Mouse (Mus musculus): ENCODE results near the gene Triml2.
A peak's percentile ranks its signal among the peaks of the same experiment; 100 is the strongest.

The Triml2 gene

GRCm38 (mm10) chr8:43180054-43180690, at the start of gene Triml2:
TSS of gene Triml2 (plus strand) at chr8:43180541.
- no peak for DNase-seq (ENCODE audit: low spot score in 2 of 2)

GRCm38 (mm10) chr8:43141386-43141785, 39.0 kb upstream of the Triml2 start, which contains the start of gene Triml1:
TSS of gene Triml1 (minus strand) at chr8:43141486.
- no peak for DNase-seq (ENCODE audit: low spot score in 2 of 2)

GRCm38 (mm10) chr8:43149307-43149706, 31.0 kb upstream of the Triml2 start:
- DNase-seq (ENCODE audit: low spot score in 2 of 2): no peak

- DNase-seq (ENCODE audit: low spot score in 2 of 2): no peak
Measured at GRCm38 (mm10) chr8:43163255-43163654, 17.1 kb upstream of the Triml2 start.

GRCm38 (mm10) chr8:43164453-43164852, 15.9 kb upstream of the Triml2 start:
- DNase-seq (ENCODE audit: low spot score in 2 of 2): no peak

- DNase-seq (ENCODE audit: low spot score in 2 of 2): peak in 1 of 2 experiments; percentile 3
Measured at GRCm38 (mm10) chr8:43168083-43168482, 12.3 kb upstream of the Triml2 start.

- DNase-seq (ENCODE audit: low spot score in 2 of 2): no peak
Measured at GRCm38 (mm10) chr8:43169249-43169755, 11.0 kb upstream of the Triml2 start.

GRCm38 (mm10) chr8:43176766-43177486, 3.4 kb upstream of the Triml2 start:
- DNase-seq (ENCODE audit: low spot score in 2 of 2): no peak

- DNase-seq (ENCODE audit: low spot score in 2 of 2): no peak
Measured at GRCm38 (mm10) chr8:43178263-43178662, 2.1 kb upstream of the Triml2 start.

GRCm38 (mm10) chr8:43179189-43179588, 1.2 kb upstream of the Triml2 start:
- peak; percentile 4 to 15 for DNase-seq (ENCODE audit: low spot score in 2 of 2)

- DNase-seq (ENCODE audit: low spot score in 2 of 2): no peak
Measured at GRCm38 (mm10) chr8:43182281-43182680, 1.9 kb downstream of the Triml2 start.

- no peak for DNase-seq (ENCODE audit: low spot score in 2 of 2)
Measured at GRCm38 (mm10) chr8:43215554-43215953, 35.2 kb downstream of the Triml2 start.

GRCm38 (mm10) chr8:43243326-43243725, 63.0 kb downstream of the Triml2 start:
- no peak for DNase-seq (ENCODE audit: low spot score in 2 of 2)

All from left cerebral cortex, adult 9 months (tissue).